Mouse (Mus musculus): ENCODE measurements at regions not wholly inside any gene's neighbourhood (a gene's known extent, or its start where the extent isn't known, plus 50 kb on each side); places are given as distances from the start of the nearest gene placed in this dataset.

DNA sequence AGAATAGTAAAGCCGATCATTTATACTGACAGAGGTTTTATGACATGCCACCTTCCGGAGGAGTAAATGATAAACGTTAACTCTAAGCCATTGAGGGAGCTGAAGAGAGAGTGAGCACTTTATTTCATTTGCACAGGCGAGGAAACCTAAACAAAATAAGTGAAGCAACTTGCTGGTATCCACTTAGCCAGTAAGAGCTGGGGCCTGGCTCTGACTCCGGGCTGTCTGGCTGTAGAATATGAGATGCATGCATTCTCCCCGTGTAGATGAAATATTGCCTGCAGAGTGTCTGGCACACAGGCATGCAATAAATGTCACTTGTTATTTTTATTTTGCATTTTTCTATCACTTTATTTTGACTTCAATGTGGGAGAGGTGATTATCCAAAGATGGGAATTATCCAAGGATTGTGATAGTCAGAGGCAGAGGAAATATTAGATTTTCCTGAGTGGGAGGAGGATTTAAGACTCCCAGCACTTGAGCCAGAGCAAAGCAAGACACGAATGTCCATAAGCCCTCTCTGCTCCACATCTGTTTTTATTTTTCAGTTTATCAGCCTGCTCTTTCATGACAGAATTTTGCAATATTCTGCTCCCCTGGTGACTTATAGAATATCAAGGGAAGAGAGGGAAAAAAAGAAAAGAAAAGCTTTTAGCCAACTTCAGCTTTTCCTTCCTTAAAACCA lies 681.4 kb downstream of the Kcnj2 start:
- Histone ChIP-seq H3K27ac (ENCODE audit: control insufficient read depth, low read depth, low read length) (no peak overlapping the region), H3K27me3 (ENCODE audit: control insufficient read depth in 1 of 2, insufficient read depth in 2 of 2, low read length in 2 of 2) (no peaks in the 10 kb centered on the region), H3K9me3 (replicated peaks; ENCODE audit: insufficient read depth, low read length) (no peaks in the 10 kb centered on the region), H3K36me3 (ENCODE audit: control insufficient read depth in 1 of 2, insufficient read depth in 2 of 2, low read length in 2 of 2) (no peaks in the 10 kb centered on the region), H3K4me1 (ENCODE audit: control insufficient read depth in 1 of 2, insufficient read depth in 2 of 2, low read length in 2 of 2) (no peaks in the 10 kb centered on the region), H3K9ac (ENCODE audit: control insufficient read depth, low read depth, low read length, poor library complexity, severe bottlenecking) (no peak overlapping the region), H3K79me2 (ENCODE audit: control insufficient read depth, insufficient read depth, low read length, poor library complexity) (no peaks in the 10 kb centered on the region), H3K4me3 (ENCODE audit: control insufficient read depth in 1 of 2, insufficient read depth in 1 of 2, low read depth in 2 of 2, low read length in 2 of 2) (no peak overlapping the region)
- DNase-seq (ENCODE audit: low read depth, low spot score): no peak
- TF ChIP-seq MAZ (IDR thresholded peaks at IDR 0.05; ENCODE audit: low read depth, low read length) (no peak), CHD1 (IDR thresholded peaks at IDR 0.05; ENCODE audit: low read depth, low read length) (no peak), POLR2AphosphoS5 (IDR thresholded peaks at IDR 0.05; ENCODE audit: borderline replicate concordance, low read depth, low read length) (no peak), TAL1 (IDR thresholded peaks at IDR 0.05; ENCODE audit: low read length) (no peak), NELFE (IDR thresholded peaks at IDR 0.05; ENCODE audit: low read depth, low read length) (no peak), SIN3A (IDR thresholded peaks at IDR 0.05; ENCODE audit: low read length) (no peak), GATA1 (IDR thresholded peaks at IDR 0.05; ENCODE audit: low read depth, low read length) (no peak), RCOR1 (IDR thresholded peaks at IDR 0.05; ENCODE audit: low read depth, low read length) (no peak), JUND (IDR thresholded peaks at IDR 0.05; ENCODE audit: low read depth, low read length) (no peak), EP300 (IDR thresholded peaks at IDR 0.05; ENCODE audit: low read depth in 1 of 2, low read length in 2 of 2) (no peak), USF1 (IDR thresholded peaks at IDR 0.05; ENCODE audit: low read depth, low read length) (no peak), ETS1 (IDR thresholded peaks at IDR 0.05; ENCODE audit: low read depth, low read length) (no peak), MYC (IDR thresholded peaks at IDR 0.05; ENCODE audit: low read depth, low read length) (no peak), MYB (IDR thresholded peaks at IDR 0.05; ENCODE audit: low read depth, low read length) (no peak), HCFC1 (IDR thresholded peaks at IDR 0.05; ENCODE audit: low read depth, low read length) (no peak), BHLHE40 (IDR thresholded peaks at IDR 0.05; ENCODE audit: borderline replicate concordance, low read depth, low read length) (no peak), POLR2A (IDR thresholded peaks at IDR 0.05; ENCODE audit: control insufficient read depth in 1 of 2, insufficient read depth in 1 of 2, low read depth in 1 of 2, low read length in 2 of 2, poor library complexity in 1 of 2) (no peak), SMC3 (IDR thresholded peaks at IDR 0.05; ENCODE audit: low read depth, low read length) (no peak)

- no peak overlapping the region for H3K9ac ChIP-seq (ENCODE audit: control insufficient read depth, low read depth, low read length, poor library complexity, severe bottlenecking)
- no peaks in the 10 kb centered on the region for H3K4me1 ChIP-seq (ENCODE audit: control insufficient read depth in 1 of 2, insufficient read depth in 2 of 2, low read length in 2 of 2)
- DNase-seq (ENCODE audit: low read depth, low spot score): peak; percentile 15
- H3K4me3 ChIP-seq (ENCODE audit: control insufficient read depth in 1 of 2, insufficient read depth in 1 of 2, low read depth in 2 of 2, low read length in 2 of 2): no peak overlapping the region
- H3K27ac ChIP-seq (ENCODE audit: control insufficient read depth, low read depth, low read length): no peak overlapping the region
- no peaks in the 10 kb centered on the region for H3K27me3 ChIP-seq (ENCODE audit: control insufficient read depth in 1 of 2, insufficient read depth in 2 of 2, low read length in 2 of 2)
- H3K79me2 ChIP-seq (ENCODE audit: control insufficient read depth, insufficient read depth, low read length, poor library complexity): no peaks in the 10 kb centered on the region
- H3K36me3 ChIP-seq (ENCODE audit: control insufficient read depth in 1 of 2, insufficient read depth in 2 of 2, low read length in 2 of 2): no peaks in the 10 kb centered on the region
- no peaks in the 10 kb centered on the region for H3K9me3 ChIP-seq (replicated peaks; ENCODE audit: insufficient read depth, low read length)
- no peak for TF ChIP-seq TAL1 (IDR thresholded peaks at IDR 0.05; ENCODE audit: low read length)
- TF ChIP-seq USF2 (IDR thresholded peaks at IDR 0.05; ENCODE audit: borderline replicate concordance in 1 of 2, insufficient read depth in 1 of 2, low read depth in 1 of 2, low read length in 2 of 2): no peak
- TF ChIP-seq HCFC1 (IDR thresholded peaks at IDR 0.05; ENCODE audit: low read depth, low read length): no peak
- peak; percentile 35; the same call in 1 of the 2 replicates for TF ChIP-seq RCOR1 (IDR thresholded peaks at IDR 0.05; ENCODE audit: low read depth, low read length)
- no peak for TF ChIP-seq NRF1 (IDR thresholded peaks at IDR 0.05; ENCODE audit: insufficient read depth, low read depth, low read length, poor library complexity, severe bottlenecking)
- TF ChIP-seq MYC (IDR thresholded peaks at IDR 0.05; ENCODE audit: low read depth, low read length): no peak
- TF ChIP-seq UBTF (IDR thresholded peaks at IDR 0.05; ENCODE audit: borderline replicate concordance, insufficient read depth, low read depth, low read length): no peak
- peak; percentile 47; the same call in 1 of the 2 replicates for TF ChIP-seq GATA1 (IDR thresholded peaks at IDR 0.05; ENCODE audit: low read depth, low read length)
- TF ChIP-seq ETS1 (IDR thresholded peaks at IDR 0.05; ENCODE audit: low read depth, low read length): peak; percentile 40; the same call in 1 of the 2 replicates
- TF ChIP-seq SIN3A (IDR thresholded peaks at IDR 0.05; ENCODE audit: low read length): no peak
- no peak for TF ChIP-seq KAT2A (conservative IDR thresholded peaks at IDR 0.05; ENCODE audit: low read depth, low read length)
- no peak for TF ChIP-seq ZKSCAN1 (IDR thresholded peaks at IDR 0.05; ENCODE audit: low read depth, low read length)
- no peak for TF ChIP-seq MXI1 (IDR thresholded peaks at IDR 0.05; ENCODE audit: low read depth, low read length)
- TF ChIP-seq BHLHE40 (IDR thresholded peaks at IDR 0.05; ENCODE audit: borderline replicate concordance, low read depth, low read length): no peak
- TF ChIP-seq TCF12 (IDR thresholded peaks at IDR 0.05; ENCODE audit: low read depth, low read length): peak; percentile 55; the same call in 1 of the 2 replicates
- no peak for TF ChIP-seq TBP (IDR thresholded peaks at IDR 0.05; ENCODE audit: low read depth, low read length)
- no peak for TF ChIP-seq MAFK (IDR thresholded peaks at IDR 0.05; ENCODE audit: borderline replicate concordance, low read depth, low read length)
- no peak for TF ChIP-seq ELF1 (IDR thresholded peaks at IDR 0.05; ENCODE audit: low read depth, low read length)
- no peak for TF ChIP-seq MAX (IDR thresholded peaks at IDR 0.05; ENCODE audit: low read length)
- no peak for TF ChIP-seq CHD1 (IDR thresholded peaks at IDR 0.05; ENCODE audit: low read depth, low read length)
- TF ChIP-seq JUND (IDR thresholded peaks at IDR 0.05; ENCODE audit: low read depth, low read length): no peak
- no peak for TF ChIP-seq CHD2 (IDR thresholded peaks at IDR 0.05; ENCODE audit: low read length)
Observed at GRCm38 (mm10) chr11:111747947-111748322, 682.0 kb downstream of the Kcnj2 start.
